Mouse (Mus musculus) megakaryocyte progenitor cell, adult 5-6 weeks (primary cell): ENCODE results near the gene Cdrt4. TPM values are rescaled to one million over a fixed set of nuclear protein-coding genes. Genes with fewer than 3 reads are reported as not detected.
A peak's percentile ranks its signal among the peaks of the same experiment; 100 is the strongest.

Experiments used
- ATAC-seq: replicated peaks from 2 replicates; pipeline ENCODE4 v1.8.0; 2016; ENCODE audit warnings: mild to moderate bottlenecking, moderate TSS enrichment, inconsistent platforms; ENCODE audit not compliant: poor library complexity
- total RNA-seq, 2 experiments: library from RNA; stranded (forward) in 1 of 2; stranded (reverse) in 1 of 2; fragments of 157-497, 149-512 nt in 1 of 2; fragments of 200-1000 nt in 1 of 2; gene quantifications; 2 replicates each; pipeline versions ENCODE4 v1.2.3 to v1.2.4; 2015 to 2017

The Cdrt4 gene
- total RNA-seq (2015) = not detected in 2 replicates
- not detected in 2 replicates for total RNA-seq (2017)

GRCm38 (mm10) chr11:62951012-62951411 is at the start of gene Cdrt4:
Gene Cdrt4 (plus strand): TSS chr11:62951193.
- no peak for ATAC-seq

- ATAC-seq = peak; percentile 93
These were observed 49.2 kb upstream of the Cdrt4 start for GRCm38 (mm10) chr11:62901699-62902323.

- ATAC-seq = peak; percentile 72
These were observed 47.0 kb upstream of the Cdrt4 start for GRCm38 (mm10) chr11:62903871-62904495.

GRCm38 (mm10) chr11:62909720-62910306 is 41.2 kb upstream of the Cdrt4 start:
- peak; percentile 75 for ATAC-seq

- ATAC-seq = no peak
These were observed 39.6 kb upstream of the Cdrt4 start for GRCm38 (mm10) chr11:62911362-62911761.

- ATAC-seq = no peak
These were observed 37.9 kb upstream of the Cdrt4 start for GRCm38 (mm10) chr11:62913141-62913540.

- peak; percentile 63 for ATAC-seq
These were observed 36.5 kb upstream of the Cdrt4 start for GRCm38 (mm10) chr11:62914532-62914931.

- ATAC-seq = no peak
These were observed 35.5 kb upstream of the Cdrt4 start for GRCm38 (mm10) chr11:62915486-62915885.

- no peak for ATAC-seq
These were observed 34.2 kb upstream of the Cdrt4 start for GRCm38 (mm10) chr11:62916765-62917164.

- ATAC-seq = no peak
These were observed 30.8 kb upstream of the Cdrt4 start for GRCm38 (mm10) chr11:62919946-62920742.

- no peak for ATAC-seq
These were observed 30.3 kb upstream of the Cdrt4 start for GRCm38 (mm10) chr11:62920743-62921050.

- ATAC-seq = peak; percentile 87
These were observed 29.7 kb upstream of the Cdrt4 start for GRCm38 (mm10) chr11:62921052-62921977.

- no peak for ATAC-seq
These were observed 26.8 kb upstream of the Cdrt4 start for GRCm38 (mm10) chr11:62924091-62924761.

GRCm38 (mm10) chr11:62929799-62930198 is 21.2 kb upstream of the Cdrt4 start:
- peak; percentile 98 for ATAC-seq

- ATAC-seq = no peak
These were observed 20.4 kb upstream of the Cdrt4 start for GRCm38 (mm10) chr11:62930574-62930973.

- no peak for ATAC-seq
These were observed 19.9 kb upstream of the Cdrt4 start for GRCm38 (mm10) chr11:62931141-62931540.

- ATAC-seq = no peak
These were observed 17.9 kb upstream of the Cdrt4 start for GRCm38 (mm10) chr11:62933099-62933498.

GRCm38 (mm10) chr11:62934795-62935514 is 16.0 kb upstream of the Cdrt4 start:
- no peak for ATAC-seq

GRCm38 (mm10) chr11:62937986-62938385 is 13.0 kb upstream of the Cdrt4 start:
- no peak for ATAC-seq
